Mouse (Mus musculus) brown adipose tissue, adult 24 weeks (tissue): ENCODE data around the gene Gm44503. TPM values are rescaled to one million over a fixed set of nuclear protein-coding genes. Genes with fewer than 3 reads are reported as not detected.

ENCODE experiments used
- H3K27ac ChIP-seq: fragments of 200-500 bp; replicated peaks from 2 replicates; pipeline ENCODE4 v1.5.1; 2012; ENCODE audit warnings: low read depth, mild to moderate bottlenecking, low read length
- H3K4me1 ChIP-seq: fragments of 200-500 bp; 2 replicates; pipeline ENCODE4 v1.6.1; 2012; ENCODE audit warnings: low read length, mixed read lengths; ENCODE audit not compliant: control insufficient read depth, insufficient read depth, insufficient read length
- H3K4me3 ChIP-seq: fragments of 200-500 bp; 2 replicates; pipeline ENCODE4 v1.5.1; 2012; ENCODE audit warnings: low read depth, mild to moderate bottlenecking, low read length, moderate library complexity; ENCODE audit not compliant: insufficient read depth
- polyA plus RNA-seq: library from polyadenylated mRNA; stranded (reverse); fragments of >200 nt; gene quantifications from 2 replicates; pipeline ENCODE4 v1.2.4, GENCODE M21; 2012; ENCODE audit not compliant: missing spikeins, insufficient read depth, insufficient read length

The Gm44503 gene
- polyA plus RNA-seq, 1 experiment, result not detected

DNA sequence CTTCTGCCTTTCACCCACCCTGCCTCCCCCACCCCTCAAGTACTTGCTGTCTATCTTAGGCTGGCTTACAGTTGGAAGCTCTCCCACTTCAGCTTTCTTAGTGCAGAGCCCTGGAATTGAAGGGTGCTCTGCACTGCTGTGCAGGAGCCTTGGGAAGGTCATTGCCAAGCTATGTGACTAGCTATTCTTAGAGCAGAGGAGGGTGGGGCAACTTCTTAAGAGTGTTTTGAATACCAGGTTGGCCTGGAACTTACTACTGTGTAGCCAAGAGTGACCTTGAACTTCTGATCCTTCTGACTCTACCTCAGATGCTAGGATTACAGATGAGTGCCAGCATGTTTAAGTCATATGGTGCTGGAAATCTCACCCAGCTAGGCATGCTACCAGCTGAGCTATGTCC is 37.5 kb downstream of the Gm44503 start:
- H3K4me1 ChIP-seq, result no peaks in the 10 kb centered on the region
- H3K27ac ChIP-seq, result no peak overlapping the region
- no peak overlapping the region for H3K4me3 ChIP-seq

DNA sequence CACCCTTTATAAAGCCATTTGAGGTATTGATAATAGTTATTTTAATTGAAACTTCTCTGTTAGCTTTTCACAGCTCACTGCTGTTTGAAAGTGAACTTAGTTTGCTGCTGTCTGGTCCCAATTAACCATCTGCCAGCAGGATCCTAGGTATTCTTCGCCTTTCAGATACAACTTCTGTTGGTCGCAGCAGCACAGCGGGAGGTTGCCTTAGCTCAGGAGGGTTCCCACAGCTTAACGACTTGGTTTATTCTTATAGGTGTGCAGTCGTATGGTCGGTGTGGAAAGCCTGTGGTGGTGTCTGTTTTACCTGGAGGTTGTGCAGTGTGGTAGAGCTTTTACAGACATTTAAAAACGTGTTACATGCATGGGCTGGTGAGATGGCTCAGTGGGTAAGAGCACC is 38.2 kb downstream of the Gm44503 start:
- Histone ChIP-seq H3K4me3 (no peak overlapping the region), H3K27ac (no peak overlapping the region), H3K4me1 (no peaks in the 10 kb centered on the region)

DNA sequence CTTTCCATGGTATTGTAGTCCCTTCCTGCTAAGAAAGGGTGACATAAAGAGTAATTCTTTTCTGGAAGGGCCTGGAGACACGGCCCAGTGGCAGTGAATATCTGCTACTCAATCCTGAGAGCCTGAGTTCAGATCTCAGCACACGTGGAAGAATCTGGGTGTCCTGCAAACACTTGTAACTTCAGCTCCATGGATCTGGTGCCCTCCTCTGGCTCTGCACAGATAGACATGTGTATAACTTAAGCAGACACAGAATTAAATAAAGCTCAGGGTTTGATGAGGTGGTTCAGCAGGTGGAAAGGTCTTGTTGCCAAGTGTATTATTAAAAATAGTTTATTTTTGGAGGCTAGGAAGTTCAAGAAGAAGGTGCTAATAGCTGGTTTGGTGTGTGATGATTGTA is 41.8 kb downstream of the Gm44503 start:
- no peak overlapping the region for H3K27ac ChIP-seq
- H3K4me3 ChIP-seq, result no peak overlapping the region
- no peaks in the 10 kb centered on the region for H3K4me1 ChIP-seq

DNA sequence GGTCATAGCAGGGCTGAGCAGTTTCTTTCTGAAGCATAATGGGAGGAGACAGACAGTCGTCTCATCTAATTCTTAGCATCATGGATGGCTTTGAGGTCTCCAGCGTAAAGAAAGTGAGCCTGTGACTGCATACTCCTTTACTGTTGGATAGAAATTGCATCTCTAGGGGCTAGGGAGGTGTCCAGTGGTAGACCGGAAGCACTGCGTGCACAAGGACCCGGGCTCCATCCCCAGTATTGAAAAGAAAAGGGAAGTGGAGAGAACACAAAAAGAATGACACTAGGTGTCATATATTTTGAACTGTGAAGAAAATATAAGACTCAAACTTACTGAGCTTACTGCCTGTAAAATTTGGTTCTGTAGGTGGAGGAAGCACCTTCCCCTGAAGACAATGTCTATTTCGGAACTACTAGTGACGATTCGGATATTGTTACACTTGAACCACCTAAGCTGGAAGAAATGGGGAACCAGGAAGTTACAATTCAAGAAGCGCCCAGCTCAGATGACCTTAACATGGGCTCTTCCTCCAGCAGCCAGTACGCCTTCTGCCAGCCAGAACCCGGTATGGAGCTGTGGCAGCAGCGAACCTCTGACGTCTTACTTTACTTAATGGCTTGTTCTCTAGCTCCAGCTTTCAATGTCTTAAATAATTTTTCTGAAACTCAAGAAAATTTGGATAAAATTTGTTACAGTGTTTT is 42.8 kb downstream of the Gm44503 start:
- no peak overlapping the region for H3K27ac ChIP-seq
- no peaks in the 10 kb centered on the region for H3K4me1 ChIP-seq
- H3K4me3 ChIP-seq, result no peak overlapping the region

DNA sequence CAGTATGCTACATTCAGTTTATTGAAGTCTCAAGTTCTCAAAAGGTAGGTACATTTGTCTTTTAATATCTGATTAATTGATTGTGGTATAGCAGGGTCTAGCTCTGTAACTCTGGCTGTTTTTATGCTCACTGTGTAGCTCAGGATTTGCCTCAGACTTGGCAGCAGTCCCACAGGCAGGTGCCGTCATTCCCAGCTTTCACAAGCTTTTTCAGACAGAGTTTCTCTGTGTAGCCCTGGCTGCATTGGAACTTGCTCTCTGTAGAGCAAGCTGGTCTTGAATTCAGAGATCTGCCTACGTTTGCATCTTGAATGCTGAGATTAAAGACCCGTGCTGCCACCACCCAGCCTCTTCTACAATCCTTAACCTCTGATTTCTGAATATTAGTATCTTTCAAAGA is 43.5 kb downstream of the Gm44503 start:
- H3K27ac ChIP-seq, result no peak overlapping the region
- no peak overlapping the region for H3K4me3 ChIP-seq
- H3K4me1 ChIP-seq, result no peaks in the 10 kb centered on the region

DNA sequence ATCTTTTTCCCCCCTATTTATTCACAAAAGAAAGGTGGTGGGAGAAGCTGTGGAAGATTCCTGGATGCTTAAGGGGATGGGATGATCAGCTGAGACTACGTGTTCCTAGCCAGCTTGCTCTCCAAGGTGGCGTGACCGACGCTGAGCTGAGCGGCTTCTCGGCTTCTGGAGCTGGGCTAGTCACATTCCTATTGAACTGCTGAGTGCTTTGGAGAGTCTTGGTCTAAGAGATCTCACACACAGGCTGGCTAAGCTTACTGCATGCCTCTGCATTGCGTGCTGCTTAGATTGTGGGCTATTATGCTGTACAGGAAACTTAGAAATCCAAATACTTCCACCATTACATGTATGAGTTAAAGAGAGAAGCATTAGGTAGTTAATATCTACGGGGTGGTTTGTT is 45.4 kb downstream of the Gm44503 start:
- Histone ChIP-seq H3K4me3 (no peak overlapping the region), H3K27ac (no peak overlapping the region), H3K4me1 (no peaks in the 10 kb centered on the region)

DNA sequence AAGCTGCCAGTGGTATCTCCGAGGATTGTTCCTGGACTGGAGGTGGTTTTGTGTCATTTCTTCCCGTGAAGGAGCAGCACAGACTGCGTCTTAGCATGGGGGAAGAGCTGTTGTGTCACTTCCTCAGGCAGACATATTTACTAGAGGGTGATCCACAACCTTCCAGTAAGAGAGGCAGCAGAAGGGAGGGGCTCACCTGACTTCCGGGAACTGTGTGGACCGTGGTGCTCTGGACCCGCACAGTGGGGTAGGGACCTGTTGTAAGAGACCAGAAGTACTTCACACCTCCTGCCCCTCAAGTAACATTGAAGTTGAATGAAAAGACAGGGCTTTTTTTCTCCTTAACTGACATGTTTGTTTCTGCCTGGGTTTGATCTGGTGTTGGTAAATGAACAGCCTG is 46.5 kb downstream of the Gm44503 start:
- no peaks in the 10 kb centered on the region for H3K4me1 ChIP-seq
- no peak overlapping the region for H3K4me3 ChIP-seq
- no peak overlapping the region for H3K27ac ChIP-seq

DNA sequence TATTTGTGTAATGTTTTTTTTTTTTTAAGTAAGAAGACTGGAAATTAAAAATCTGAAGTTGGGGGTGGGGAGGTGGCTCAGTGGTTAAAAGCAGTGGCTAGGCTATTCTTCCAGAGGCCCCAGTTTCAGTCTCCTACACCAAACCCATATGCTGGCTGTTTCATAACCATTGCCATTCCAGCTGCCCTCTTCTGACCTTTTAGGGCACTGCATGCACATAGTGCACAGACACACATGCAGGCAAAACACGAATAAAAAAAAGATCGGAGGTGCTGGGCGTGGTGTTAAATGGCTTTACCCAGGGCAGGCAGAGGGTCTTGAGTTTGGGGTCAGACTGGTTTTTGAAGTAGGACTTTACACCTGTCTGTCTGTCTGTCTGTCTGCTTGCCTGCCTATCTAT is 47.5 kb downstream of the Gm44503 start:
- no peak overlapping the region for H3K4me3 ChIP-seq
- H3K4me1 ChIP-seq, result no peaks in the 10 kb centered on the region
- no peak overlapping the region for H3K27ac ChIP-seq

DNA sequence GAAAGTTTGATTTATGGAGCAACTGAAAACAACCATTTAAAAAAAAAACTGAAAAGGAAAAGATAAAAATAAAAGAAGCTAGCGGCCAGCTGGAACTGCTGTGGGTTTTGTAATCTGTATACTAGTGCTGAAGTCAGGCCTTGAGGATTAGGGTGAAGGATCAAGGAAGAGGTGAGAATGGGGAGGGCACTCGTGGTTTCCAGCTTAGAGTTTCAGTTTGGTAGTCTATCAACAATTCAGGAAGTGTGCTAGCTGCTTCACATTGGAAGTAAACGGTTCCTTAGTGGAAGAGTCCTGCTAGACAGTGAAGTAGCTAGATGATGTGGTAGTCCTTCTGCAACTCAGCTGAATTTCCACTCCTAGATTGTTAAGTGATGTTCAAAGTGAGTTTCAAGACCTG is 49.7 kb downstream of the Gm44503 start:
- Histone ChIP-seq H3K4me1 (no peaks in the 10 kb centered on the region), H3K4me3 (no peak overlapping the region), H3K27ac (no peak overlapping the region; the same call in 1 of the 2 replicates)

DNA sequence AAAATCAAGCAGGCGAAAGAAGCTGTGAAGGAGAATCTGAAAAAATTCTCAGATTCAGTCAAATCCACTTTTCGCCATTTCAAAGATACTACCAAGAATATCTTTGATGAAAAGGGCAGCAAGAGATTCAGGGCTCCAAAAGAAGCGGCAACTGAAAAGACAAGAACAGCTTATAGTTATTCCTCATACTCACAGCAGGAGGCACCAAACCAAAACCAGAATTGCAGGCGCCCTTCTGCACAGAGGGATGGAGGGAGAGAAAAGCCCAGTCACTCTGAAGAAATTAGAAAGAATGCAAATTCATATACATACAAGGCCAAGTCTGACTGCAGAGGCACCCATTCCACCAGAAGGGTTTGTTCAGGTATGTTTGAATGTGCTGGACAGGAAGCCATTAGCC is 54.0 kb downstream of the Gm44503 start:
- Histone ChIP-seq H3K4me1 (no peaks in the 10 kb centered on the region), H3K4me3 (no peak overlapping the region), H3K27ac (no peak overlapping the region)

DNA sequence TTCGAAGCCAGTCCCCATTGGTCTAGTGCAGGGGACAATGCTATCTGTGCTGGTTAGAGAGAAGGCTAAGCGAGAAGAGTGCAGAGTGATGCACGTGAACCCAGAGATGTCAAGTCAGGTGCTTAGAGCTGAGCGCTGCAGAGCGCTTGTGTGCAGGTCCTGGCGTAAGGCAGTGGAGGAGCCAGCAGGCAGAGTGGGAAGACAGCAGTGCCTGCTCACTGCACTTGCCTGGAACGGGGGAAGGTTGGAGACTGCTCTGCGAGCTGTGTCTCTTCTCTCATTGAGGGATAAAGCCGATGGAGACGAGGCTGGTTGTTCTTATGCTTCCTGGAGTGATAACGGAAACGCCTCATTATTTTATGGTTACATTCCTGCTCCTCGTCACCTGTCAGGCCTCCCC is 56.1 kb downstream of the Gm44503 start:
- no peak overlapping the region for H3K27ac ChIP-seq
- no peak overlapping the region for H3K4me3 ChIP-seq
- peaks cover under 1% of the 10 kb centered on the region; the same call in 1 of the 2 replicates for H3K4me1 ChIP-seq

DNA sequence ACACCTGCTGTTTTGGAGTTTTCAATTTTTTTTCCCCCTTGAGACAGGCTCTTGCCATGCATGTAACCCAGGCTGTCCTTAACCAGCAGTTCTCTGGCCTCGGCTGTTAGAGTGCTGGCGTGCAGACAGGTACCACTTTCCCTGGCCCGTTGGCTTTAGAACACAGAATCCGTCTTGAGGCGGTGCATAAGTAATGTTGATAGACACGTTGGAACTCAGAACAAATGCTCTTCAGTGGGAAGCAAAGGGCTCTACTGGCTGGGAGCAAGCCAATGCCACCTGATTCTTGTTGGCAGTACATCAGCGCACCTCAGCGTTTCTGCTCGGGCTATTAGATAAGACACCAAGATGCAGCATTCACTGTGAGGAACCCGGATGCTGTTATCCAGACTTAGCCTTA is 61.2 kb downstream of the Gm44503 start:
- H3K4me1 ChIP-seq, result peaks cover 3% of the 10 kb centered on the region; the same call in 1 of the 2 replicates

DNA sequence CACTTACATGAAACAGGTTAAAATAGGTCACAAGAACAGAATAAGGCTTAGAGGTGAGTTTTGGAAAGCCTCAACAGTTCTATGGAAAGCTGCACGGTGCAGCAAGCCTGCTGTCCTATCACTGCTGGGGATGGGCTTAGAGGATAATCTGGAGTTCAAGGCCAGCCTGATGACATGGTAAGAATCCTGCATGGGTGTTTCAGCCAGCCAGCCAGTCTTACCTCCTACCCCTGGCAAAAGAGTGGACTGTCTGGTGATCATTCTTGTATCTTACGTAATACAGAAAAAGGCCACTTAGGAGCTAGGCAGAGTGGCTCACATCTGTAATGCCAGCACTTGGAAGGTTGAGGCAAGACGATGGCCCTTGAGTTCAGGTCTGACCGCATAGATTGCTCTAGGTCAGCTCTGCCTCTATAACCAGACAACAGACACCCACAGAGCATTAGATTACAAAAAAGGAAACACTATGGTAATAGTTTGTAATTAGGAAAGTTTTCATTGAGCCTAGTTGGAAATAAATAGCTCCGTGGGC is 62.0 kb downstream of the Gm44503 start:
- Histone ChIP-seq H3K4me1 (peaks cover 3% of the 10 kb centered on the region; the same call in 1 of the 2 replicates), H3K4me3 (no peak overlapping the region), H3K27ac (peak overlapping the region; percentile 37; the same call in 1 of the 2 replicates)

More for the DNA sequence above, 61.2 kb downstream of the Gm44503 start:
- H3K27ac ChIP-seq, result no peak overlapping the region
- no peak overlapping the region for H3K4me3 ChIP-seq

DNA sequence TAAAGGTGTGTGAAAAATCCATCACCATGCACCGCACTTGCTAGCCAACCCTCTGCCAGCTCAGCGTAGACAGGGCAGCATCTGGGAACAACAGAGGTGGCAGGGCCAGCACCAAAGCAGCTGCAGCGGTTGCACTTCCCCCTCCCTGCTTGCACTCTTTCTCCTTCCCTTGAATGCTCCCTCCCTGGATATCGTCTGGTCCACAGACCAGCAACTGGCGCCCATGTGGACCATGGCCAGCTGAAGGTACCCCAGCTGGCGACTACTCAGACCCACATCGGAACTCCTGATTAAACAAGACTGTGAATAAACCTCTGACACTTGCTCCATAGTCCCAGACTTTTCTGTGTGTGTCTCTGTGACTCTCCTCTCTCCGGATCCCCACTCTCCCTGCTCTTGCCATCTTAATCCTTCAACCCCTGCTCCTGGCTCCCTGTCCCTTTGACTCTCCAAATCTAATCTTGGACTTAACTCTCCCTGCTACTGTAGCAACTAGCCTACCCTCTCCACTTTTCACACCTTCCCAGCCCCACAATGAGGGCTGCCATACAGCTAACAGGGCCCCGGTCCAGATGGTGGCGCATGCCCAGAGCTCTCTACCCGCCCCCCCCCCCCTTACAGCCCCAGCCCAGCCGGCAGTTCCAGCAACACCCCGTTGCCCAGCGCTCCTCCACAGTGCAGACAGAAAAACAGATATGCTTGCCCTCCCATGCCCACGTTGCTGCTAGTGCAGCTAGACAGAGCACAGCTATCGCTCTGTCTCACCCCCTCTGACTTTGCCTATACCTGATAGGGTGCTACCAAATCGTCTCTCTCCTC is 67.4 kb downstream of the Gm44503 start:
- no peak overlapping the region for H3K27ac ChIP-seq
- no peaks in the 10 kb centered on the region for H3K4me1 ChIP-seq
- no peak overlapping the region for H3K4me3 ChIP-seq

DNA sequence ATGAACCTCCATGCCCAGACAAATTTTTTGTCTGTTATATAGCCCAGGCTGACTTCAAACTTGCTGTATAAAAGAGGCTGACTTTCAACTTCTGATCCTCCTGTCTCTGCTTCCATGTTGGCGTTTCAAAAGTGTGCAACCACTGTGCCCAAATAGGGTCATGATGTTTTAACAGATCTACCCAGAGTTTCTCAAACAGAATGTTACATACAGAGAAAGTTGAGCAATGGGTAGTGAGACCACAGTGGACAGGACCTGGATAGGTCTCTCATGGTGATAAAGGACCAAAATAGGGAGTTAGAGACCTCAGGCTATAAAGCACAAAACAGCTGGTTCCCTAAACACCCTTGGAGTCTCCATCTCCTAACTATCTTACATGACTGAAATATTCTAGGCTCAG is 71.8 kb downstream of the Gm44503 start:
- H3K4me3 ChIP-seq, result no peak overlapping the region
- no peaks in the 10 kb centered on the region for H3K4me1 ChIP-seq
- no peak overlapping the region for H3K27ac ChIP-seq

DNA sequence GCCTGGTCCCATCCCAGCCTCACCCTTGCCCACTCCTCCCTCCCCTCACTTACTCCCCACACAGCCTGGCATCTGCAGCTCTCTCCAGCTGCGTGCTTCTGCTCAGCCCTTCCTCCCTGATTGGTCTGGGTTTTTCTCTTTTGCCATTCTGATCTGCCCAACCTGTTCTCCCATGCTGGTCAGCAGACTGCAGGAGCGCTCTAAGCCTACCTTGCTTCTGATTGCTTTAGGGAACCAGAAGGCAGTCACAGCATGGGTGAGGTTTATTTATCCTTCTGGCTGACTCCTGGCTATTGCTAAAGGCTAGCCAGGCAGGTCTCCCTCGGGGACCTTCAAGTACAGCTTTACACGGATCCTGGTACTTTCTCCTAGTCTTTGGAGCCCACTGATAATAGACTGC is 72.8 kb downstream of the Gm44503 start:
- no peak overlapping the region for H3K27ac ChIP-seq
- no peak overlapping the region for H3K4me3 ChIP-seq
- no peaks in the 10 kb centered on the region for H3K4me1 ChIP-seq
